In the genomic region with DNA sequence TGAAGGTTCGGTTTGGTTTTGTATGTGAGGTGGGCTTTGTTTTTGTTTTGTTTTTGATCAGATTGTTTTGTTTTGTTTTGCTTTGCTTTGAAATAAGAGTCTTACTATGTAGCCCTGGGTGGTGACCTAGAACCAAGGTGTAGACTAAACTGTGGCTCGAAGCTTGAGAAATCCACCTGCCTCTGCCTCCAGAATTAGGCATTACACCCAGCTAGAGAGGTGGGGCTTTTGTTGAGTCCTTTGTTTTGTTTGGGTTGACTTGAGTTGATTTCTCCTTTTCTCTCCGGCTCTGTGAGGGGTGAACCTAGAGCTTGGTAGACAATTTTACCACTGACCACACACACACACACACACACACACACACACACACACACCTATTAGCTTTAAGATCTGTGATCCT, we compare ENCODE assay signal across 9 mouse cellular contexts. TPM values are rescaled to one million over a fixed set of nuclear protein-coding genes. Genes with fewer than 3 reads are reported as not detected.
DNase-seq lines count a peak whose midpoint lies in the region; ATAC-seq lines count a peak whose summit lies in the region.
"Had no signal": no experiment of that assay in that cellular context is flagged by ENCODE, and none has a peak within 500 bp of the region (broad histone marks: within the 10 kb centered on the region; RNA-seq: fewer than 3 reads in every experiment).

No protein-coding gene starts in this region.

- no peaks in the 10 kb centered on the region for H3K27me3 ChIP-seq in heart, embryonic 14.5 days (ENCODE audit: control insufficient read depth, insufficient read depth, low read length)
- no peaks in the 10 kb centered on the region for H3K27me3 ChIP-seq in hindbrain, embryonic 11.5 days (ENCODE audit: control insufficient read depth, insufficient read depth, low read length)
- no peaks in the 10 kb centered on the region for H3K27me3 ChIP-seq in midbrain, embryonic 11.5 days (ENCODE audit: control insufficient read depth, insufficient read depth, low read length)

- no peak overlapping the region for H3K27ac ChIP-seq in heart, embryonic 14.5 days (replicated peaks in 1 of 2; ENCODE audit: control insufficient read depth in 1 of 2, insufficient read depth in 1 of 2, low read depth in 2 of 2, low read length in 2 of 2)
- no peak overlapping the region; the same call in 1 of the 2 replicates for H3K27ac ChIP-seq in hindbrain, embryonic 11.5 days (ENCODE audit: low read depth, low read length)
- peak overlapping the region; percentile 89 for H3K27ac ChIP-seq in midbrain, embryonic 11.5 days (ENCODE audit: low read depth, low read length)

- H3K36me3 ChIP-seq in heart, embryonic 14.5 days (ENCODE audit: control insufficient read depth, insufficient read depth, low read length) = 0 out of 2 replicates have a peak, but pooled peaks cover 5% of the 10 kb centered on the region
- H3K36me3 ChIP-seq in hindbrain, embryonic 11.5 days (ENCODE audit: control insufficient read depth, insufficient read depth, low read length) = no peaks in the 10 kb centered on the region
- H3K36me3 ChIP-seq in midbrain, embryonic 11.5 days (ENCODE audit: control insufficient read depth, insufficient read depth, low read length) = no peaks in the 10 kb centered on the region

- peak overlapping the region; percentile 99; the same call in 1 of the 2 replicates for H3K9ac ChIP-seq in heart, embryonic 14.5 days (ENCODE audit: low read length)
- H3K9ac ChIP-seq in hindbrain, embryonic 11.5 days (ENCODE audit: low read depth, low read length) = no peak overlapping the region
- peak overlapping the region; percentile 97; the same call in 1 of the 2 replicates for H3K9ac ChIP-seq in midbrain, embryonic 11.5 days (ENCODE audit: low read length)

- intact Hi-C loops in heart, postnatal 36 days (cut with DNase I) = no loop called here

- ATAC-seq in heart, embryonic 14.5 days (ENCODE audit: insufficient number of reproducible peaks, insufficient read depth, low FRiP score, low read depth) = no peak
- no peak for ATAC-seq in hindbrain, embryonic 11.5 days (ENCODE audit: low FRiP score)
- no peak for ATAC-seq in midbrain, embryonic 11.5 days (ENCODE audit: low FRiP score)

- H3K4me1 ChIP-seq in heart, embryonic 14.5 days (ENCODE audit: control insufficient read depth in 2 of 2, insufficient read depth in 2 of 2, low read length in 2 of 2) = peaks cover 0 to 14% of the 10 kb centered on the region in 2 experiments; a peak in 3 of 4 replicates
- H3K4me1 ChIP-seq in hindbrain, embryonic 11.5 days (replicated peaks; ENCODE audit: control insufficient read depth, insufficient read depth, low read length) = no peaks in the 10 kb centered on the region
- peaks cover 6% of the 10 kb centered on the region; the same call in 1 of the 2 replicates for H3K4me1 ChIP-seq in midbrain, embryonic 11.5 days (ENCODE audit: control insufficient read depth, insufficient read depth, low read length)

- peak overlapping the region; percentile 81 for H3K4me2 ChIP-seq in heart, embryonic 14.5 days (ENCODE audit: low read length)
- H3K4me2 ChIP-seq in hindbrain, embryonic 11.5 days (replicated peaks; ENCODE audit: low read depth, low read length) = peak overlapping the region; percentile 45
- peak overlapping the region; percentile 73 for H3K4me2 ChIP-seq in midbrain, embryonic 11.5 days

- H3K4me3 ChIP-seq in heart, embryonic 14.5 days (ENCODE audit: control insufficient read depth in 1 of 2, insufficient read depth in 1 of 2, low read depth in 1 of 2, low read length in 2 of 2) = peak overlapping the region in 1 of 2 experiments; percentile 80; a peak in 1 of 4 replicates
- H3K4me3 ChIP-seq in hindbrain, embryonic 11.5 days (ENCODE audit: low read depth, low read length) = peak overlapping the region; percentile 90; the same call in 1 of the 2 replicates
- H3K4me3 ChIP-seq in midbrain, embryonic 11.5 days (ENCODE audit: low read depth, low read length) = peak overlapping the region; percentile 97

- DNase-seq in heart, postnatal 36 days = no peak
- DNase-seq in ES-CJ7 (ENCODE audit: low read depth, low spot score) = peak; percentile 69
- DNase-seq in hindbrain, embryonic 11.5 days (ENCODE audit: low spot score) = peak; percentile 13
- DNase-seq in midbrain, embryonic 11.5 days (ENCODE audit: low spot score, missing footprints) = no peak
- no peak for DNase-seq in right cerebral cortex, postnatal 10 days (ENCODE audit: low spot score in 2 of 2)
- DNase-seq in spleen, postnatal 4 days (ENCODE audit: low spot score in 2 of 2) = no peak
- DNase-seq in kidney, adult 9 months = no peak
- DNase-seq: layer of hippocampus, adult 9-11 months had no signal

- no peaks in the 10 kb centered on the region for H3K9me3 ChIP-seq in heart, embryonic 14.5 days (ENCODE audit: control insufficient read depth, low read length)
- no peaks in the 10 kb centered on the region for H3K9me3 ChIP-seq in hindbrain, embryonic 11.5 days (ENCODE audit: control insufficient read depth, low read length)
- H3K9me3 ChIP-seq in midbrain, embryonic 11.5 days (ENCODE audit: control insufficient read depth, low read length) = no peaks in the 10 kb centered on the region

- WGBS in heart, embryonic 14.5 days = 63% methylated on average over 3 of the region's 3 CpGs
- 60% methylated on average over 3 of the region's 3 CpGs for WGBS in hindbrain, embryonic 11.5 days
- 71% methylated on average over 3 of the region's 3 CpGs for WGBS in midbrain, embryonic 11.5 days

RNA-seq across cellular contexts. Expression of a gene that starts 0.7 kb away (rescaled TPM):
- 64.4 and 65.1 TPM in 2 replicates for polyA plus RNA-seq in heart, embryonic 14.5 days (2014; fragmentation: Nextera tagmentation; extraction: Ambion mirVana)
- 100 to 1,000 TPM; 189 to 213 TPM for total RNA-seq in heart, postnatal 36 days (2021)
- polyA plus RNA-seq in hindbrain, embryonic 11.5 days (2014; fragmentation: Nextera tagmentation; extraction: Ambion mirVana) = 92.1 and 105 TPM in 2 replicates
- polyA plus RNA-seq in midbrain, embryonic 11.5 days (2014; fragmentation: Nextera tagmentation; extraction: Ambion mirVana) = 99.4 and 107 TPM in 2 replicates

RNA-seq across cellular contexts. Expression of a gene that starts 1.4 kb away (rescaled TPM):
- 8.3 and 9.3 TPM in 2 replicates for polyA plus RNA-seq in heart, embryonic 14.5 days (2014; fragmentation: Nextera tagmentation; extraction: Ambion mirVana)
- 1 to 10 TPM; 1.5 to 1.8 TPM for total RNA-seq in heart, postnatal 36 days (2021)
- polyA plus RNA-seq in hindbrain, embryonic 11.5 days (2014; fragmentation: Nextera tagmentation; extraction: Ambion mirVana) = 12.0 and 13.0 TPM in 2 replicates
- polyA plus RNA-seq in midbrain, embryonic 11.5 days (2014; fragmentation: Nextera tagmentation; extraction: Ambion mirVana) = 10.7 and 12.3 TPM in 2 replicates

Comparison
In these comparisons a context has a peak if more than half of its experiments do, and no peak if none do; other contexts are left out.
1. DNase-seq: peak in ES-CJ7 (single experiment) and hindbrain, embryonic 11.5 days (single experiment); none in heart, postnatal 36 days (0 of 2), midbrain, embryonic 11.5 days (single experiment), right cerebral cortex, postnatal 10 days (0 of 2), spleen, postnatal 4 days (0 of 2) and kidney, adult 9 months (single experiment).
2. Peak in every context shown above with its lines, with median percentiles within 50 percentile points of each other: H3K4me2 ChIP-seq.